Mouse (Mus musculus) C2C12 (cell line): ENCODE results near the gene Rex1bd. TPM values are rescaled to one million over a fixed set of nuclear protein-coding genes. Genes with fewer than 3 reads are reported as not detected.

Experiments used
- H3K27me3 ChIP-seq: one replicate; pipeline ENCODE4 v1.6.1; 2011; ENCODE audit not compliant: control insufficient read depth, insufficient read depth, insufficient read length
- H3K36me3 ChIP-seq: one replicate; pipeline ENCODE4 v1.6.1; 2011; ENCODE audit not compliant: control insufficient read depth, insufficient read depth
- H3K4me3 ChIP-seq: one replicate; pipeline ENCODE4 v1.5.1; 2011; ENCODE audit warnings: mild to moderate bottlenecking, control low read depth; ENCODE audit not compliant: poor library complexity, insufficient read depth, severe bottlenecking
- H3K79me2 ChIP-seq: one replicate; pipeline ENCODE4 v1.6.1; 2011; ENCODE audit not compliant: control insufficient read depth, insufficient read depth
- H3K79me3 ChIP-seq: one replicate; pipeline ENCODE4 v1.6.1; 2011; ENCODE audit warnings: low read depth, control low read depth
- H3ac ChIP-seq: one replicate; pipeline ENCODE3; 2011; ENCODE audit warnings: low read depth; ENCODE audit not compliant: control insufficient read depth, insufficient read length
- CEBPB ChIP-seq: IDR thresholded peaks from one replicate; pipeline ENCODE4 v1.6.1; 2011; ENCODE audit warnings: low read depth, mild to moderate bottlenecking, control low read depth, moderate library complexity
- CTCF ChIP-seq: IDR thresholded peaks from one replicate; pipeline ENCODE4 v1.5.1; 2011; ENCODE audit not compliant: control insufficient read depth, insufficient read depth, insufficient read length
- FOSL1 ChIP-seq: IDR thresholded peaks from one replicate; pipeline ENCODE4 v1.8.0; 2011; ENCODE audit warnings: mild to moderate bottlenecking, low read length; ENCODE audit not compliant: poor library complexity, insufficient read depth, severe bottlenecking
- MAX ChIP-seq: IDR thresholded peaks from one replicate; pipeline ENCODE4 v1.6.1; 2011; ENCODE audit warnings: mild to moderate bottlenecking, control low read depth
- MYOD1 ChIP-seq: IDR thresholded peaks from one replicate; pipeline ENCODE4 v1.6.1; 2011; ENCODE audit warnings: low read depth; ENCODE audit not compliant: control insufficient read depth, insufficient read length
- MYOG ChIP-seq: IDR thresholded peaks from one replicate; pipeline ENCODE4 v1.6.1; 2011; ENCODE audit not compliant: control insufficient read depth, insufficient read length; ENCODE audit errors: extremely low read depth
- USF1 ChIP-seq: IDR thresholded peaks from one replicate; pipeline ENCODE4 v1.6.1; 2011; ENCODE audit warnings: low read depth, mild to moderate bottlenecking, control low read depth, moderate library complexity
- polyA plus RNA-seq: library from polyadenylated mRNA; unstranded; fragments of >200 nt; fragmentation: generic; extraction: Trizol; gene quantifications from one replicate; pipeline ENCODE4 v1.2.1, GENCODE M21; 2012; ENCODE audit warnings: missing spikeins

Rex1bd gene
- polyA plus RNA-seq, 1 experiment = 199 TPM

DNA sequence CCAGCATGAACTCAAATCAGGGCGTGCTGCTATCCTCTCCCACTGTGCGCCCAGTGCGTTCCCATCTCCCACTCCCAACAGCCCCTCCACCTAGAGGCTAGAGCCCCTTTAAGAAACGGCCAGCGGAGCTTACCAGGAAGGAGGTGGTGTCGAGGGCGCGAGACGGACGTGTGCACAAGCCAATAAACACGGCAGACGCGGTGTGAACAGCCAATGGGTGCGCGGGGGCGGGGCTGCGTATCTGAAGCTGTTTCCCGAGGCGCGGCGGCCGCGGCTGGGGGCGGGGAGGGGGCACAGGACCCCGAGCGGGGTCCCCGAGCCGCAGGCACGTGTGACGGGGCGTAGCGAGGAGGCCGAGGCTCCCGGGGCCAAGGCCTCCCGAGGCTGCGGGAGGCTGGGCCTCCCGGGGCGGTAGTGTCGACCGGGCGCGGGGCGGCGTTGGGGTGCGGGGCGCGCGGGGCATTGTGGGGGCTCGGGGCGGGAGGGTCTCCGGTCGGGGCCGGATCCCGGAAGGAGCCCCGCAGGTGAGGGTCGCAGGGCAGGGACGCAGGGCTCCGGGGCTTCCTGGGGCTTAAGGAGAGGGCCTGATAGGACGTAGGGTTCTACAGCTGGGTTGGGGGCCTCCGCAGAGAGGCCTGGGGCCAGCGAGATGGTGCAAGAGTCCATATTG is 21.1 kb upstream of the Rex1bd start, which contains the start of the genes Fkbp8 and Kxd1:
Gene Fkbp8, plus strand, starts transcription at position 213 of the 670 bp plus-strand sequence.
Gene Kxd1, minus strand, starts transcription at position 445 of the 670 bp plus-strand sequence.
- H3K79me2 ChIP-seq = peaks cover 38% of the 10 kb centered on the region

DNA sequence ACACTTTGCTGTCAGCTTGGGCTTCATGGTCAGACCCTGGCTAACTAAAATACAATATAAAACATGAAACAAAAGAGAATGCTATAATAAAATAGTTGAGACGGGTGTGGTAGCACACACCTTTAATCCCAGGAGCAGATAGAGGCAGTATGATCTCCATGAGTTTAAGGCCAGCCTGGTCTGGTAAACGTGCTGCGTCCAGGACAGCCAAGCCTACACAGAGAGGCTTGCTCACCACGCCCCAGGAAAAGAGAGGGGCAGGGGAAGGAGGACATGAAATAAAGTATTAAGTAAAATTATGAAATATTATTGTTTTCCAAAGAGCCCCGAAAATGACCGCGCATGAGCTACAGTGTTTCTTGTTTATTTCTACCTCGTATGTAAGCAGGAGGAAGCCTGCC is 20.6 kb upstream of the Rex1bd start:
- H3ac ChIP-seq = peak overlapping the region; percentile 71
- no peaks in the 10 kb centered on the region for H3K27me3 ChIP-seq
- peaks cover 38% of the 10 kb centered on the region for H3K79me2 ChIP-seq
- TF ChIP-seq MYOD1 = no peak
- no peak for TF ChIP-seq MAX
- TF ChIP-seq USF1 = no peak
- TF ChIP-seq MYOG = no peak
- no peak for TF ChIP-seq CTCF
- no peak for TF ChIP-seq FOSL1
- no peak for TF ChIP-seq CEBPB
- peaks cover 15% of the 10 kb centered on the region for H3K36me3 ChIP-seq
- peak overlapping the region; percentile 61 for H3K4me3 ChIP-seq
- H3K79me3 ChIP-seq = peaks cover 24% of the 10 kb centered on the region

More for the DNA sequence above, 21.1 kb upstream of the Rex1bd start, which contains the start of the genes Fkbp8 and Kxd1:
- peak within 1 kb of the TSS; percentile 96 for H3ac ChIP-seq
- no peak for TF ChIP-seq MYOD1
- peak within 1 kb of the TSS; percentile 61 for H3K4me3 ChIP-seq
- H3K79me3 ChIP-seq = peaks cover 24% of the 10 kb centered on the region
- peaks cover 20% of the 10 kb centered on the region for H3K36me3 ChIP-seq
- no peaks in the 10 kb centered on the region for H3K27me3 ChIP-seq

DNA sequence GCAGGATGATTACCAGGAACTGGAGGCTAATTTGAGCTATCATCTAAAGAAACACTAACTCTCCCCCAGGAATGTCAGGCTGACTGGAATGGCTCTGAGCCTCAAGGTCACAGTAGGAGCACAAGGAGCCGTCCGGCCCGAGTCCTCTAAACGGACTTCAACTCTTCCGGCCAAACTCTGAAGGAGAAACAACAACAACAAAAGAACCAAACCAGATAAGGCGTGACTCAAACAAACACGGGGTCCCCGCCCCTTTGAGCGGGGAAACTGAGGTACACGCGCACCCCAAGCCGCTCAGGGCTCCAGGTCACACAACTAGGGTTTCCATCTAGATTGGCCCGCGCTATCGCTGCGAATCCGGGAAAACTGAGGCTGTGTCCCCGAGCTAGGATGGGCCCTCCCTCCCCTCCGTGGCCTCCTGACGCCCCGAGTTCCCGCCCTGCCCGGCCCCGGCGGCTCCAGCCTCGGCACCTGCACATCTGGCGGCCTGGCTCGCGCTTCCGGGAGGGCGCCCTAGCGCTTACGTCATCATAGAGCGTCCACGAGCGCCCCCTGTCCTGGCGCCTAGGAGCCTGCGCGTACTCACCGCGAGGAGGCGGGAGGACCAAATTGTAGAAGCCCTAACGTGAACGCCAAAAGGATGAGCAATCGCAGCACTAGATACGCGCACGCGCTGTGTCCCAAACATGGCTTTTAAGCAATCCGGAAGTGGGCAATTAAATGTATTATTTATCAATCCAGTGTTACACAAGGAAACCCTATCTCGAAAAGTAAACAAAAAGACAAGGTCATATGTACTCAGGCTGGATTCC is 16.2 kb upstream of the Rex1bd start:
- H3K36me3 ChIP-seq = no peaks in the 10 kb centered on the region
- no peaks in the 10 kb centered on the region for H3K27me3 ChIP-seq
- H3K79me2 ChIP-seq = peaks cover 8% of the 10 kb centered on the region
- peak overlapping the region; percentile 86 for H3ac ChIP-seq
- peak overlapping the region; percentile 66 for H3K4me3 ChIP-seq
- H3K79me3 ChIP-seq = peaks cover 1% of the 10 kb centered on the region
- TF ChIP-seq CTCF (no peak), USF1 (no peak), CEBPB (peak; percentile 22), MAX (peak; percentile 58), MYOG (no peak)

DNA sequence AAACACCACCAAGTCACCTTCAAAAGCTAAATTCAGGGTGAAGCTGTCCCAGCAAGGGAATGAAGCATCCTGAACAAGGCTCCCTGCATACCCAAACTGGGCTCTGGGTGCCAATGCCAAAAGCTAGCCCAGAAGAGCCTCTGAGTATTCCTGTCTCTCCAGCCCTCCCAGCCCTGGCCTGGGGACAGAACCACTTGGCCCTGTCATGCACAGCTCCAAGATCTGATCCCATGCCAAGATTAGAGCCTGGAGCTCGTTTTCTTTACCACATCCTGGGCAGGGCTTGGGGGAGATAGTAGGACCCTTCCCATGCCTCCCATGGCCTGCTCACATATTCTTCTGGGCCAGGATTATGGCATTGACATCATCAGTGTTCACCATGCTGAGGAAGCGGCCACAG is 13.1 kb upstream of the Rex1bd start:
- Histone ChIP-seq H3K79me3 (peaks cover 1% of the 10 kb centered on the region), H3K79me2 (no peaks in the 10 kb centered on the region), H3K27me3 (no peaks in the 10 kb centered on the region), H3K36me3 (peaks cover 6% of the 10 kb centered on the region), H3K4me3 (no peak overlapping the region), H3ac (no peak overlapping the region)
- TF ChIP-seq CTCF = no peak
- TF ChIP-seq MAX = no peak
- no peak for TF ChIP-seq MYOG
- no peak for TF ChIP-seq CEBPB
- TF ChIP-seq FOSL1 = no peak
- no peak for TF ChIP-seq USF1
- no peak for TF ChIP-seq MYOD1

DNA sequence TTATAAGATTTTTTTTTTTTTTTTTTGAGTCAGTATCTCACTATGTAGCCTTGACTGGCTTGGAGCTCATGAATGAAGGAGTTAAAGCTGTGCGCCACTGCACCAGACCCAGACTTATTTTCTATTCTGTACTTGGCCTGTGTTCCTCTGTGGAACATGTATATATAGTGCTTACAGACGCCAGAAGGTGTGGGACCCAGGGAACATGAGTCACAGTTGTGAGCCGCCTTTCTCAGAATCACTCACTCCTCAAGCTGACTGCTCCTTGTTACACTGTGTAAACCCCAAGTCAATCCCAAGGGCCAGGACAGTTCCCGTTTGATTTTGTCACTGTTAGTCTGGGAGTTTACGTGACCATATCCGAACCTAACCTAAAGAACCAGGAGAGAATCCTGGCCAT is 12.5 kb upstream of the Rex1bd start:
- Histone ChIP-seq H3K79me3 (peaks cover 3% of the 10 kb centered on the region), H3K36me3 (peaks cover 9% of the 10 kb centered on the region), H3K27me3 (no peaks in the 10 kb centered on the region), H3K4me3 (no peak overlapping the region), H3K79me2 (peaks cover 6% of the 10 kb centered on the region), H3ac (no peak overlapping the region)
- TF ChIP-seq MYOD1 = no peak
- TF ChIP-seq CEBPB = no peak
- no peak for TF ChIP-seq MYOG
- no peak for TF ChIP-seq USF1
- no peak for TF ChIP-seq CTCF
- no peak for TF ChIP-seq MAX
- TF ChIP-seq FOSL1 = no peak
